Mouse (Mus musculus) induced T-regulatory cell, adult 2 months (primary cell): ENCODE measurements around the gene Rapgefl1.

ENCODE experiments used
- DNase-seq: peaks from one replicate; pipeline ENCODE4 v3.0.0-alpha.2; 2012; ENCODE audit warnings: low read depth

The Rapgefl1 gene

DNA sequence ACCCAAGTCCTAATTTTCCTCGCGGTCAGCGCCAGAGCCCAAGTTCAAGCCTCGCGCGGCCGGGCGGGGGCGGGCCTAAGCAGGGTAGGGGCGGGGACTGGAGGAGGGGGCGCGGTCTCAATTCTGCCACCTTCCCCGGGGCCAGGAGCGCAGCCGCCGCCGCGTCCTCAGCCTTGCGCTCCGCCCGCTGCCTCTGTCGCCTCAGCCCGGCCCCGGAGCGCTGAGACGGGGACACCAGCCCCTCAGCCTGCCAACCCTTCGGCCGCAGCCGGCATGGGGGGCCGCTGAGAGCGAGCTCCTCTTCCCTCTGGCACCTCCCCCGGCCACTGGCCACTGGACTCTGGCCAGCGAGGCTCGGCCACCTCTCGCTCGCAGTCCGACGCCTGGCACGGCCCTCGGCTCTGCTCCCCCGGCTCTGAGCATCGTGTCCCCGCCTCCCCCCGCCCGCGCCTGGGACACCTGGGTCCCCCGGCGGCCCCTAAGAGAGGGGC is at the start of gene Rapgefl1:
Gene Rapgefl1, plus strand, starts transcription at position 135 of the 491 bp plus-strand sequence.
- DNase-seq: peak; percentile 86

DNA sequence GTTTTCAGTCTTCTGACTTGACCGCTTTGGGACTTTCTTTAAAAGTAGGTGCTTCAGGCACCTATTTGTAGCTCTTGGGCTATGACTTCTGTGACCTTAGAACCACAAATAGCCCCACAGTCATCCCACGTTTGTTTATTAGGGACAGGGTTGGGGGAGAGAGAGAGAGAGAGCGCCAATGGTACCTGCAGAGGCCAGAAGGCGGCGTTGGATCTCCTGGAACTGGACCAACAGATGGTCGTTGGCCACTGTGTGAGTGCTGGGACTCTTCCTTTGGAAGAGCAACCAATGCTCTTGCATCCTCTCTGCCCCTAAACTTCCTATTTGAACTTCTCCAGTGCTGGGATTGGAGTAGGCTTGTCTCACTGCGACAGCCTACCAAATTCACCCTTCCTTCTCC is 49.4 kb upstream of the Rapgefl1 start:
- DNase-seq: no peak

DNA sequence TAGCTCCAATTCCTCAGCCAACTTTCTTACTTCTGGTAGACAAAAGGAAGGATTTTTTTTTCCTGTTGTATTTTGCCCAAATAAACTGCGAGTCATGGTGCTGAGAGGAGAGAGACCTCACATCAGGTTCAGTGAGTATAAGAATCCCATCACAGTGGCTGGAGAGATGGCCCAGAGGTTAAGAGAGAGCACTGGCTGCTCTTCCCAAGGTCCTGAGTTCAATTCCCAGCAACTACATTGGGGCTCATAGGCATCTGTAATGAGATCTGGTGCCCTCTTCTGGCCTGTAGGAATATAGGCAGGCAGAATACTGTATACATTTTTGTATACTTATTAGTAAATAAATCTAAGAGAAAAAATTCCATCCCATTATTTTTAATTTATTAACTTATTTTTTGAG is 48.9 kb upstream of the Rapgefl1 start:
- DNase-seq: peak; percentile 65

DNA sequence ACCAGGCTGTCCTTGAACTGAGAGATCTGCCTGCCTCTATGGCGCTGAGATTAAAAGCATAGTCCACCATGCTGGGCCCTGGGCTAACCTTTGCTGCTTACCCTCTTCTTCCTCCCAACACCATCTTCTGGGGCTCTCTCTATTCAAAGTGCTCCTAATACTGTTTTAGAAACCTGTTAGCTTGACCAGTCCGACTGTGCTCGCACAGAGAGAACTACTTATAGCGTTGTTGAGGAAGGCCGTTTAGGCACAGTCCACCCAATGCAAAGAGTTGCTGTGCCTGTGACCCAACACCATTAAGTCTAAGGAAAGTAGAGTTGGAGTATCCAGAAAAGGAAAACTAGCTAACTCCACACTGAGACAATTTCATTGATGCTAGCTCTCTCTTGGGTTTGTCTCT is 48.4 kb upstream of the Rapgefl1 start:
- DNase-seq: peak; percentile 35

DNA sequence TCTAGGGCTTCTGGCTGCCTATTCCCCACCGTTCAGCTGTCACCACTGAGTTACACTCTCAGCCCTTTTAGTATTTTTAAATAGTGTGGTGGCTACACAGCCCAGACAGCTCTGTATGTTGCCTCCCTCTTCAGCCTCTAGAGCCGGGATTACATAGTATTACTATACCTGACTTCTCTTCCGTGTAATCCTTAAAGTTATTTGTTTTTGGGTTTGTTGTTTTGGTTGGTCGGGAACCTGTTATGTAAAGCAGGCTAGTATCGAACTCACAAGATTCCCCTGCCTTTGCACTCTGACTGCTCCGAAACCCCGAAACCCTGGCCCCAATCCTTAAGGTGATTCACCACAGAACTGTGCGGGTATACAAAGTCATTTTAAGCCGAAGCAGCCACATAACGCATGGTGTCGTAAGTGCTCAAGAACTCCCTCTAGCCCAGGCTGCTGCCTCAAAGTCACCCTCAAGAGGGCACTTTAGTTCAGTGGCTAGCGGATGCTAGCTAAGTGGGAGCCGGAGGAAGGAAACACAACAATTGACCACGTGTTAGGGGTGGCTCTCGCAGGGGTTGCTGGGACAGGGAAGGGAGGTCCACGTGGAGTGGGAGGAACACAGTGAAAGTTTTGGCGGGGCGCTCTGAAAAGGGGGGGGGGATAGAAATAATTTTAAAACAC is 47.9 kb upstream of the Rapgefl1 start:
- DNase-seq: peak; percentile 95

DNA sequence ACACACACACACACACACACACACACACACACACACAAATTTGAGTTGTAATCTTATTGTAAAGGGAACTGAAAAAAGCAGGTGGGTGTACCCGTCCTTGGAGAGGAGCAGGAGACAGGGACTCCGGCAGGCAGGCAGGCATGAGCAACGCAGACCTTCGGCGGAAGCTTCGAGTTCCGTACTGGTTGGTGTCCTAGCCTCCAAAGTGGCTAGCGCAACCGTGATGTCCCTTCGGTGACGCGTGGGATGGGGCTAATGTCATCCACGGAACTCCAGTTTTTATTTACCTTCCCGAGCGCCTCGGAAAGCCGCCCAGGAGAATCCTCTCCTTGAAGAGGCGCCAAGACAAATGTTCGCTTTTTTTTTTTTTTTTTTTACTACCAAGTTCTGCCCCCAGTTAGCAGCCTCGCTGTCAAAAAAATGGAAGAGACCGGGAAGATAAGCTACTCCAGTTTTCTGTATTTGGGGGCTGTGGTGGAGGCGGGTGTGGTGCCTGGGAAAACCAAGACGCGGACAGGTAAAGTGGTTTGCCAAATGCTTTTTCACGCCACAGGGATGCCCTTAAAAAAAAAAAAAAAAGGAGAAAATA is 47.3 kb upstream of the Rapgefl1 start:
- DNase-seq: no peak

DNA sequence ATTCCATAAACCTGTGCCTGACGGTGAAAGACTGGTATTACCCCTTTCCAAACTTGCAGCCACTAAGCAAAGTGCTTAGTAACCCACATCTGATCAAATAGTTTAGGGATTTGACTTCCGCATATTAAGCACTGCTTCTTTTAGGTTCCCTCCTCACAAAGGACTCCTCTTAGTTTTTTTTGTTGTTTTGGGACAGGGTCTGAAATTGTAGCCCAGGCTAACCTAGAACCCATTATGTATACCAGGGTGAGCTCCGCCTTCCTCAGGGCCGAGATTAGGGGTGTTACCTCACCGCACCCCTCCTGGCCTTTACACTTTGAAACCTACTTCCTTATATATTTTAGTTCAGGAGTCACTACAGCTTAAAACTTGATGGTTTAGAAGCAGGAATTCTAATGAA is 46.8 kb upstream of the Rapgefl1 start:
- peak; percentile 34 for DNase-seq

DNA sequence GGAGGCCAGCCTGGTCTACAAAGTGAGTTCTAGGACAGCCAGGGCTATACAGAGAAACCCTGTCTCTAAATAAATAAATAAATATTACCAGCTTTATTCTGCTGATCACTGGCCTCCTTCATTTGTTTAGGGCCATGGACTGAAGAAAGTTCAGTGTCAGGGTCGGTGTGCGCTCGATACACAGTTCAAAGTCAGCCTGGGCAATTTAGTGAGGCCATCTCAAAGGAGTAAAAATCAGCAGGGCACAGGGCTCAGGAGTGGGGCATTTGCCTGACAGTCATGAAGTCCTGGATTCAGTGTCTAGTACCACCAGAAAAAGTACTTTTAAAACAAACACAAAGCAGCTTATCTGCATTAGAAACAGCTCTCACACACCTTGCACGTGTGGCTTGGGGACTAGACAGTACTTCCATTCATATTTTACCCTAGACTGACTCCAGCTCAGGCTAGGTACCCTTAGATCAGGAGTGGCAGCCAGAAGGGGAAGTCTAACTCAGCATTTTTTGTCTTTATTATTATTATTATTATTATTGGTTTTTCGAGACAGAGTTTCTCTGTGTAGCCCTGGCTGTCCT is 45.9 kb upstream of the Rapgefl1 start:
- DNase-seq: no peak

DNA sequence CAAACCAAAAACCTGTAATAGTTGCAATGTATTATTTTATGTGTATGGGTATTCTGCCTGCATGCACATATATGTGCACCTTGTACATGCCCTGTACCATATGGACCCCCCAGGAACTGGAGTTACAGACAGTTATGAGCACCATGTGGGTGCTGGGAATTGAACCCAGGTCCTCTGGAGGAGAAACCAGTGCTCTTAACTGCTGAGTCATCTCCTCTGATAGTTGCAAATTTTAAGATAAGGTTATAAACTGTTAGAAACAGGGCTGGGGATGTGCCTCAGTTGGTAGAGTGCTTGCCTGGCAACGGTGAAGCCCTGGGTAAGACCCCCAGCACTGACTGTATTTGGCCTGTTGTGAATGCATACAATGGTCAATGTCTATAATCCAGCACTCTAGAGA is 45.1 kb upstream of the Rapgefl1 start:
- DNase-seq: no peak

DNA sequence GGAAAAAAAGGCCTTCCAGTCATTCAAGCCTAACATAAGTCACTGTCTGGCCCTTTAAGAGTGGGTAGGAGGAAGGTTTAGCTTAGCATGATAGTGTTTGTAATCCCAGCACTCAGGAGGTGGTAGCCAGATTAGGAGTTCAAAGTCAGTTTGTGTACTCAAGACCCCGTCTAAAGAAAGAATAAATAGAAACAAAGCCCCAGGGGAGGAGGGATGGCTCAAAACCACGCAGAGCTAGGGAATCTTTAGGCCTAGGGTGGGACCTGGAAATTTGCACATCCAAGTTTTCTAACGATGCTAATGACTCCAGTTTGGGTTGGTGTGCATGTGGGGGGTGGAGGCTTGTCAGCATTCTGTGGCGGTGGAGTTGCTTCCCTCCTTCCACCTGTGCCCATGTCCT is 44.5 kb upstream of the Rapgefl1 start:
- DNase-seq: no peak

DNA sequence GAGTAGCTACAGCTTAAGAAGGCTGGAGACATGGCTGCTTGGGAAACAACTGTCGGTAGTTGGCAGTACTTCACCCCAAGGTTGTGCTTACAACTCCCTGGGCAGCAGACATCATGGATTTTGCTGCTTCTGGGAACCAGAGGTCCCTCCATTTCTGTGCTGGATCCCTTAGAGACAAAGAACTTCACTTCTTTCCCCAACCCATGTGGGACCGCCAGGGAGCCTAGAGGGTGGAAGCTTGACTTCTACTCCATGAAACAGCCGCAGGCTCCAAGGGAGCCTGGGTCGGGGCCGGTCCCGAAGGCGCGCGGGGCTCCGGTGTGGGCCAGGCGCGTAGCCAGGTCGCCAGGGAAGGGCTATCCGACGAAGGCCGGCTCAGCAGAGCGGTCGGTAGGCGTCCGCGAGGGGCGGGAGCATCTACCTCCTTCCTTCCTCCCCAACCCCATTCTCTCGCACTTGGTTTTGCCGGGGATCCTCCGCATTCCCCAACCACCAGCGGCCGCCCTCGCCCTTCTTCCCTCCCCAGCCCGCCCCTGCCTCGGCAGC is 42.0 kb upstream of the Rapgefl1 start:
- peak; percentile 70 for DNase-seq

DNA sequence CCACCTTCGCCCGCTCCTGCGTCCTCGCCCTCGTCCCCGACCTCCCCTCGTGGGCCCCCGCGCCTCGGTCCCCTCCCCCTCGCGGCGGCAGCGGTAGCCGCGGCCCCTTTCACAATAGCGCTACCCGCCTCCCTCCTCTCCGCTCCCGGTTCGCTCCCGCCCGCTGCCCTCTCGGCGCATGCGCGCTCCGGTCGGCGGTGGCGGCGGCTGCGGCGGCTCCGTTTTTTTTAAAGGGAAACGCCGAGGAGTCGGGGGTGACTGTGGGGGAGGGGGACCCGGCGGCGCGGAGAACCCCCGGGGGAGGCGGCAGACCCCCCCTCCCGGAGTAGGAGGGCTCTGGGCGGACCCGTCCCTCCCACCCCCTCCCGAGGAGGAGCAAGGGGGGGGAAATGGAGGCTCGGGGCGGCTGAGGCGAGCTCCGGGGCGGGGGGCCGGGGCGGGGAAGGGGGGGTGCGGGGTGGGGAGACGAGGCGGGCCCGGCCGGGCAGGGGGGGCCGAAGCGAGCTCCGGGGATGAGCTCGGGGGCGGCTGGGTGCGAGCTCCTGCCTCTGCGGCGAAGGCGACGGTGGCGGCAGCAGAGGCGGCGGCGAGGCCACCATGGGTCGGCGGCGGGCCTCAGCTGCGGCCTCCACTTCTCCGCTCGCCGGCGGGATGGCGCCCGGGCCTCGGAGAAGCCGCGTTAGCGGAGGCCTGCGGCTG is 41.4 kb upstream of the Rapgefl1 start, which contains the start of gene Msl1:
Gene Msl1, plus strand, starts transcription at position 502 of the 699 bp plus-strand sequence.
- DNase-seq: peak; percentile 92

DNA sequence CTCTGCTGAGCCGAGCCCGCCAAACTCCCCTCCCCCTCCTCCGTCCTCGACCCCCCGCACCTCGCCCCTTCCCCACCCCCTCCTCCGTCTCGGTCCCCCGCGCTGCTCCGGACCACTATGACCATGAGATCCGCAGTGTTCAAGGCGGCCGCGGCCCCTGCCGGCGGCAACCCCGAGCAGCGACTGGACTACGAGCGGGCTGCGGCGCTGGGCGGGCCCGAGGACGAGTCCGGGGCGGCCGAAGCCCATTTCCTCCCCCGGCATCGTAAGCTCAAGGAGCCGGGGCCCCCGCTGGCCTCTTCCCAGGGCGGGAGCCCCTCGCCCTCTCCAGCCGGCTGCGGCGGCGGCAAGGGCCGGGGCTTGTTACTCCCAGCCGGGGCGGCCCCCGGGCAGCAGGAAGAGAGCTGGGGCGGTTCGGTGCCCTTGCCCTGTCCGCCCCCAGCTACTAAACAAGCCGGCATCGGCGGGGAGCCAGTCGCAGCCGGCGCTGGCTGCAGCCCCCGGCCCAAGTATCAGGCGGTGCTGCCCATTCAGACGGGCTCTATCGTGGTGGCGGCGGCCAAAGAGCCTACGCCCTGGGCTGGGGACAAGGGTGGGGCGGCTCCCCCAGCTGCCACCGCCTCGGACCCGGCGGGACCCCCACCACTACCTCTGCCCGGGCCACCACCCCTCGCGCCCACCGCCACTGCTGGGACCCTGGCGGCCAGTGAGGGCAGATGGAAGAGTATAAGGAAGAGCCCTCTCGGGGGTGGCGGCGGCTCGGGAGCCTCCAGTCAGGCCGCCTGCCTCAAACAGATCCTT is 40.7 kb upstream of the Rapgefl1 start:
- peak; percentile 64 for DNase-seq

DNA sequence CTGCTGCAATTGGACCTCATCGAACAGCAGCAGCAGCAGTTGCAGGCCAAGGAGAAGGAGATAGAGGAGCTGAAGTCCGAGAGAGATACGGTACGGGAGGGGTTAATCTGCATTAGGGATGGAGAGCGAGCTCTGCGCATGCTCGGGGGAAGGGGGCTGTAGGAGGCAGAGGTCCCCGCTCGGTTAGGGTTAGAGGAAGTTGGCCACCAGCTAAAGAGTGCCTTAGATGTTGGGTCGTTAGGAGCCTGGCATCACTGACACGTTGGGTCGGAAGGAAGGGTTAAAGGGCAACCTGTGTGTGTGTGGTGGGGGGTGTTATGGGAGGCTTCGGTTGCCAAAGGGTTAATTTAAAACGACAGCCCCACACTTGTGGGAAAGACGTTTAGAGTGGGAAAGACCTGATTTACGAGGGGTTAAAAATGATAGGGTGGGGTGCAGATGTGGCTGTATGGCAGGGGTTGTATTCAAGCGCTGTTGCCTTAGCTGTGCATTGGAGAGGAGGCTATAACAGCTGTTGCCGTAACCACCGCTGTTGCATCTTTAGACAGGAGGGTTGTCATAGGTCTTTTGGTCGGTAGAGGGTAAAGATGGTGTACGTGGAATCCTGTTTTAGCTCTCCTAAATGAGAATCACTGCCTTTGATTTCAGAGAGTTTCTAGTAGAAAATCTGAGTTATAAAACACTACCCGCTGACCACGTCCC is 39.9 kb upstream of the Rapgefl1 start:
- peak; percentile 78 for DNase-seq

DNA sequence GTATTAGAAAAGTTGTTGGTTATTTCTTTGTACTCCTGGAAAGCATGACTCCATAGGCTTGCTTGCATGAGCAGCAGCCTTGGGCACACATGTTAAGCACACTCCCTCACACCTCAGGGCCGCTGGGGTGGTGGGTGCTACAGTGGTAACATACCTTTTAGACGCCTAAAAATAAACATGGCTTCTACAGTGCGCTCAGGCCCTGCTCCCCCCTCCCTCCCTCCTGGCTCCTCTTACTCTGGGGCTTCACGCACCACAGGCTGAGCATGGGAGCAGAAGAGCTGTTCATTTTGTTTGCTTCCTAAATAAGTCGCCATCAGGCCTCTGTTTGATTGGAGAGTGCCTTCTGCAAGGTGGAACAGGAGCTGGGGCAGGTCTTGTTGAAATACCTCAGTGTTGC is 39.3 kb upstream of the Rapgefl1 start:
- DNase-seq: no peak

DNA sequence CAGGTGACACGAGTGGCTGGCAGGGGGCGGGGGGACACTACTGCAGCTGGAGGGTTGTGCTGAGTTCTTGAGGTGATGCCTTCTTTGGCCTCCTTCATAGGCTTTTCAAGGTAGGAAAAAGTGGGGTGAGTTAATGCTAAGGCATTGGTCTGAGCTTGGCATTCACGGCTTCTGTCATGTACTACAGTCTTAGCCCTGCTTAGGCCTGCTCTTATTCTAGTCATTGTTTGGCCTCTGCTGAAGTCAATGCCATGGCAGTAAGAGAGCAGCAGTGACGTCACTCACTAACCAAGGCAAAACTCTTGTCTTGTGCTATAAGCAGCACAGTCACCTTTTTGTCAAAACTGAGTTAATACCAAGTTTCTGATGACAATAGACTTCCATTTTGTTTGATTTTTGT is 38.7 kb upstream of the Rapgefl1 start:
- DNase-seq: no peak

DNA sequence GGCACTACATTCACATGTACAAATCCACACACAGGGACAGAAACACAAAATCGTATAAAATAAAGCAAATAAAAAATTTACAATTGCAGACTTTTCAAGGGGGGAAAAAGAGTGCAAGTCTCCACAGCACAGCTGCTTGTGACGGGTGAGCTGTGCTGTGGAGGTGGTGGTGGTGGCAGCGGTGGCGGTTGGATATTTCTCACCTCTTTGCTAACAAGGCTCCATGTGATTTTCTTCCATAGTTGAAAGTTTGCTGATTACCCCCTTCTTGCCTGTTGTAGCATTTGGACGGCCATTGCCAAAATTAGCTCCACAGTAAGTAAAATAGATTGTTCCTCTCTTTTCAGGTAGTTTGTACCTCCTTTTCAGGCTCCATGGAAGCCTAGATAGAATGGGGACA is 32.0 kb upstream of the Rapgefl1 start, which contains the start of gene Casc3:
Gene Casc3, plus strand, starts transcription at position 301 of the 400 bp plus-strand sequence.
- no peak for DNase-seq

DNA sequence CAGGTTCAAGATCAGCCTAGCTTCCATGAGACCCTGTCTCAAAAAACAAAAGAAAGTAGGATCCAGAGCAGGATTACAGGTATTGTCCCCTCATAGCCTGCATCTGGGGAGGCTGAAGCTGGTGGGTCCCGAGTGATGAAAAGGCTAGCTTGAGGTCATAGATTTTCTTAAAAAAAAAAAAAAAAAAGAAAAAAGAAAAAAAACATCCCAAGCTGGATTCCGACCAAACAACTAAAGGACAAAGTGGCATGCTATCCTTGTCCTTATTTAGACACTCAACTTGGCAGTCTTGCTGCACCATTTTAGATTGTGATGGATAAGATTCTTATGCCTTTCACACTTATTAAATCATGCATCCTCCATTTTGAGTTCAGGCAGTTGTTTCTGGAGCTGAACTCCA is 28.2 kb upstream of the Rapgefl1 start:
- no peak for DNase-seq

DNA sequence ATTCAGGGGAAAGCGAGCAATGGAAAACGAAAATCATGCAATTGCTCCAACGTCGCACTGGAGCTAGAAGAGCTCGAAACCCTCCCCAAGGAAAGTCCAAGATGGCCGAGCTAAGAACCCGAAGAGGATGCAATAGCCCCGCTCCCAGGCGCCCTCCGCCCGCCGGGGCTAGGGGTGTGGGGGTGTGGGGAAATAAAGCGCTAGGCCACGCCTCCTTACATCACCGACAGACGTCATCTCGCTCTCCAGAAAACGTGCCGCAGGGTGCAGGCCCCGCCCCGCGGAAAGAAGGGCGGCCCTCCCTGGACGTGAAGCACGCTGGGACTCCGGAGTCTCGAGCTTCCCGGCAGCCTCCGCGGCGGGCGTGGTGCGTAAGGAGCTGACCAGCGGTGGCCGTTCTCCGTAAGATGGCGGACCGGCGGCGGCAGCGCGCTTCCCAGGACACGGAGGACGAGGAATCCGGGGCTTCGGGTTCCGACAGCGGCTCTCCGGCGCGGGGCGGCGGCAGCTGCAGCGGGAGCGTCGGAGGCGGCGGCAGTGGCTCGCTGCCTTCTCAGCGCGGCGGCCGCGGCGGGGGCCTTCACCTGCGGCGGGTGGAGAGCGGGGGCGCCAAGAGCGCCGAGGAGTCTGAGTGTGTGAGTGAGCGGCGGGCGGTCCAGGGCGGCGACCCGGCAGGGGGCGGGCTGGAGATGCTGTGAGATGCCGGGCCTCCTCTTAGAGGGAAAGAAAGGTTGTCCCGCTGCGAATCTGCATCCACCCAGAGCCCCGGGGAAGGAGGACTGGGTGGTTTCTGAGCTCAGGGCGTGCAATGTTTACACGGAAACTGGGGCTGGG is 26.9 kb upstream of the Rapgefl1 start:
- peak; percentile 99 for DNase-seq

DNA sequence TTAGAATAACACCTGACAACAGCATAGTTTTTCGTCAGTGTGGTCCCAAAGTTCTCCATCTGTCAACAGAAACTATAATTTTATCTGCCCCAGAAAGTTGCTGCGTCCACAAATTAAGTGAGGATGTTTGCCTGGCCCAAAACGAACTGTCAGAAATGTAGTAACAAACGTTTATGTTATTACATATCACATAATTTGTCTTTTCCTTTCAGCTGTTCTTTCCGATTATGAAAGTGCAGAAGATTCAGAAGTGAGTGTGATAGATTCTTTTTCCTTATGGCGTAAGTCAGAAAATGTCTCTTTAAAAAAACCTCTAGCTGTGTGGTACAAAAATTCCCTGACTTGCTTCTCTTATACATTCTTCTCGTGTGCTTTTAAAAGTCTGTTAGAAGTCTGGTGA is 25.9 kb upstream of the Rapgefl1 start:
- no peak for DNase-seq
